Mouse (Mus musculus) left cerebral cortex, postnatal 14 days (tissue): ENCODE results near the gene Dll1. TPM values are rescaled to one million over a fixed set of nuclear protein-coding genes. Genes with fewer than 3 reads are reported as not detected.
A peak's percentile ranks its signal among the peaks of the same experiment; 100 is the strongest.

Source experiments
- DNase-seq, 2 experiments: peaks; one replicate each; pipeline ENCODE4 v3.0.0; 2021 to 2022; ENCODE audit warnings: low spot score in 2 of 2, mixed read lengths in 1 of 2
- intact Hi-C: fragments of 180-260 bp; cut with DNase I; formaldehyde crosslinking; loops from one replicate; pipeline ENCODE4 v1.15.1; 2025
- total RNA-seq, 2 experiments: library from RNA; stranded (reverse); gene quantifications; 2 replicates each; pipeline ENCODE4 v1.2.3; 2021

The Dll1 gene
- total RNA-seq, 2 experiments from 2014 or later: 8.2 to 9.0 TPM

- peak; percentile 41 to 56 for DNase-seq
- intact Hi-C loops: no loop called here
These were observed 4.0 kb upstream of the Dll1 start for GRCm38 (mm10) chr17:15380641-15381051.

- intact Hi-C loops: loop anchor here (5.0 kb wide), 3 partner anchors 87 to 203 kb away; no protein-coding TSS in a partner anchor
- DNase-seq: no peak
These were observed 3.3 kb upstream of the Dll1 start for GRCm38 (mm10) chr17:15379741-15380526.

GRCm38 (mm10) chr17:15378413-15379109 is 1.9 kb upstream of the Dll1 start:
- intact Hi-C loops: loop anchor here (5.0 kb wide), 3 partner anchors 89 to 201 kb away; no protein-coding TSS in a partner anchor
- DNase-seq: no peak

GRCm38 (mm10) chr17:15377901-15378300 is 1.2 kb upstream of the Dll1 start:
- DNase-seq: peak; percentile 54
- intact Hi-C loops: loop anchor here (1.0 to 5.0 kb wide), 4 partner anchors 89 to 313 kb away; no protein-coding TSS in a partner anchor

- intact Hi-C loops: loop anchor here (5.0 kb wide), 3 partner anchors 91 to 199 kb away; no protein-coding TSS in a partner anchor
- DNase-seq: peak; percentile 64 to 66
These were observed 775 bp downstream of the Dll1 start for GRCm38 (mm10) chr17:15375701-15376493.

- DNase-seq: no peak
- intact Hi-C loops: loop anchor here (5.0 kb wide), 3 partner anchors 92 to 198 kb away; no protein-coding TSS in a partner anchor
These were observed 1.4 kb downstream of the Dll1 start for GRCm38 (mm10) chr17:15375224-15375623.

GRCm38 (mm10) chr17:15374321-15375141 is 2.1 kb downstream of the Dll1 start:
- intact Hi-C loops: loop anchor here (5.0 kb wide), 3 partner anchors 93 to 197 kb away; no protein-coding TSS in a partner anchor
- no peak for DNase-seq

GRCm38 (mm10) chr17:15372931-15373652 is 3.6 kb downstream of the Dll1 start:
- intact Hi-C loops: no loop called here
- no peak for DNase-seq

- DNase-seq: no peak
- intact Hi-C loops: no loop called here
These were observed 4.5 kb downstream of the Dll1 start for GRCm38 (mm10) chr17:15371967-15372835.

- intact Hi-C loops: no loop called here
- no peak for DNase-seq
These were observed 6.3 kb downstream of the Dll1 start for GRCm38 (mm10) chr17:15370401-15370800.

GRCm38 (mm10) chr17:15365650-15366049 is 11.0 kb downstream of the Dll1 start:
- peak in 1 of 2 experiments; percentile 41 for DNase-seq
- intact Hi-C loops: no loop called here

- intact Hi-C loops: no loop called here
- no peak for DNase-seq
These were observed 13.0 kb downstream of the Dll1 start for GRCm38 (mm10) chr17:15363656-15364055.

- intact Hi-C loops: no loop called here
- no peak for DNase-seq
These were observed 19.6 kb downstream of the Dll1 start for GRCm38 (mm10) chr17:15357071-15357470.

GRCm38 (mm10) chr17:15356526-15356925 is 20.1 kb downstream of the Dll1 start:
- intact Hi-C loops: no loop called here
- no peak for DNase-seq

GRCm38 (mm10) chr17:15355072-15355471 is 21.6 kb downstream of the Dll1 start:
- DNase-seq: no peak

GRCm38 (mm10) chr17:15354006-15354405 is 22.7 kb downstream of the Dll1 start:
- no peak for DNase-seq
- intact Hi-C loops: no loop called here

More at GRCm38 (mm10) chr17:15355072-15355471, 21.6 kb downstream of the Dll1 start:
- intact Hi-C loops: no loop called here
